In genomic region chr1:105092309-105092904, GRCm38 (mm10) we compare ENCODE assay signal across 8 mouse cellular contexts.
DNase-seq lines count a peak whose midpoint lies in the region; ATAC-seq and TF ChIP-seq lines count a peak whose summit lies in the region.
"Had no signal": no experiment of that assay in that cellular context is flagged by ENCODE, and none has a peak within 500 bp of the region (broad histone marks: within the 10 kb centered on the region; RNA-seq: fewer than 3 reads in every experiment).

No protein-coding gene starts in this region.

- no peak overlapping the region for H3K4me3 ChIP-seq in ES-E14 (ENCODE audit: insufficient read depth in 1 of 2, low read depth in 1 of 2, low read length in 2 of 2, poor library complexity in 1 of 2, severe bottlenecking in 1 of 2)
- H3K4me3 ChIP-seq in lung, adult 2 months (replicated peaks; ENCODE audit: extremely low read depth, low read depth, low read length), result no peak overlapping the region
- H3K4me3 ChIP-seq: limb, embryonic 13.5 days had no signal

- in situ Hi-C loops in ES-E14 (cut with MboI; ENCODE audit: low sequenced_read_pairs in 2 of 2, unreplicated experiment in 2 of 2), result no loop called here

- peak; percentile 45; the same call in 1 of the 2 replicates for TF ChIP-seq CTCF in lung, adult 2 months (IDR thresholded peaks at IDR 0.05; ENCODE audit: insufficient read depth, low read length)

- H3K4me1 ChIP-seq in ES-E14 (ENCODE audit: control insufficient read depth in 2 of 2, insufficient read depth in 2 of 2, low read length in 2 of 2, poor library complexity in 1 of 2), result peaks cover 6 to 10% of the 10 kb centered on the region in 2 experiments
- no peaks in the 10 kb centered on the region for H3K4me1 ChIP-seq in lung, adult 2 months (ENCODE audit: control insufficient read depth, insufficient read depth, low read length)

- TF ChIP-seq POLR2A in lung, adult 2 months (IDR thresholded peaks at IDR 0.05; ENCODE audit: borderline replicate concordance, extremely low read depth, low read depth, low read length), result no peak

- DNase-seq in 3T3-L1 (ENCODE audit: low read depth, low spot score), result peak; percentile 2
- peak; percentile 28 for DNase-seq in ES-E14 (ENCODE audit: low read depth, low spot score)
- no peak for DNase-seq in lung, adult 2 months
- peak; percentile 51 for DNase-seq in retina, postnatal 1 day
- no peak for DNase-seq in spleen, adult 12 weeks (ENCODE audit: low spot score)

- no peak overlapping the region for H3K9ac ChIP-seq in ES-E14 (ENCODE audit: insufficient read depth, low read depth, low read length, poor library complexity, severe bottlenecking)
- H3K9ac ChIP-seq: limb, embryonic 13.5 days had no signal

- WGBS in lung, adult 2 months, result 45% methylated on average over 6 of the region's 6 CpGs

- H3K27ac ChIP-seq in ES-E14 (ENCODE audit: insufficient read depth, low read depth, low read length, poor library complexity, severe bottlenecking), result no peak overlapping the region
- H3K27ac ChIP-seq: limb, embryonic 13.5 days had no signal

- H3K9me3 ChIP-seq in ES-E14 (ENCODE audit: control insufficient read depth, insufficient read depth, low read depth, low read length), result no peaks in the 10 kb centered on the region
- H3K9me3 ChIP-seq: limb, embryonic 13.5 days had no signal

- no peaks in the 10 kb centered on the region for H3K36me3 ChIP-seq in ES-E14 (ENCODE audit: control insufficient read depth, insufficient read depth, low read length, poor library complexity, severe bottlenecking)
- H3K36me3 ChIP-seq: limb, embryonic 13.5 days had no signal

- ATAC-seq in common myeloid progenitor, adult 5-6 weeks (replicated peaks; ENCODE audit: low read depth, poor library complexity, severe bottlenecking), result peak; percentile 88
- ATAC-seq in hematopoietic stem cell, adult 5-6 weeks (replicated peaks in 1 of 2; ENCODE audit: insufficient read depth in 1 of 2, low FRiP score in 2 of 2, low TSS enrichment in 1 of 2, low read depth in 1 of 2, poor library complexity in 2 of 2, severe bottlenecking in 2 of 2), result peak; percentile 49 to 53; a peak in 2 of 4 replicates

TF ChIP-seq in ES-E14, 5 proteins besides CTCF, POLR2A, EP300 and RAD21:
- TF ChIP-seq ZNF384 (IDR thresholded peaks at IDR 0.05; ENCODE audit: low read depth, low read length) (no peak), ZC3H11A (IDR thresholded peaks at IDR 0.05; ENCODE audit: borderline replicate concordance, low read depth, low read length) (peak; percentile 76; the same call in 1 of the 2 replicates)
TF ChIP-seq in ES-E14: peak in this region for 1.

Comparison
In these comparisons a context has a peak if more than half of its experiments do, and no peak if none do; other contexts are left out.
1. DNase-seq: peak in 3T3-L1 (single experiment), ES-E14 (single experiment) and retina, postnatal 1 day (single experiment); none in lung, adult 2 months (single experiment) and spleen, adult 12 weeks (single experiment).